Mouse (Mus musculus) thymus, adult 18-20 months (tissue): Measurements from ENCODE around the gene Hs6st3.

Source experiments
- DNase-seq, 2 experiments: peaks; one replicate each; pipeline ENCODE4 v3.0.0; 2022; ENCODE audit warnings: mixed read lengths in 2 of 2

The Hs6st3 gene

DNA sequence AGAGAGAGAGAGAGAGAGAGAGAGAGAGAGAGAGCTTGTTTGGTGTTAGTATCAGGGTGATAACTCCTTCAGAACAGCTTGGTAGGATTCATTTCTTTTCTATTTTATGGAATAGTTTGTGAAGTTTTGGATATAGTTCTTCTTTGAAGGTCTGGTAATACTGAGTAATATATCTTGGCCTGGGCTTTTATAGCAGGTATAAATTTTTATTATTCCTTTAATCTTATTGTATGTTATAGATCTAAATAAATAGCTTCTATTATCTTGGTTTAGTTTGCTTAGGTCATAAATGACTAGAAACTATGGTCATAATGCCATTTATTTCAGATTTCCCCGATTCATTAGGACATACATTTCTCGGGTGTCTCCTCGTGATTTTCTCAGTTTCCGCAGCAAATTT is 675.8 kb downstream of the Hs6st3 start:
- no peak for DNase-seq

DNA sequence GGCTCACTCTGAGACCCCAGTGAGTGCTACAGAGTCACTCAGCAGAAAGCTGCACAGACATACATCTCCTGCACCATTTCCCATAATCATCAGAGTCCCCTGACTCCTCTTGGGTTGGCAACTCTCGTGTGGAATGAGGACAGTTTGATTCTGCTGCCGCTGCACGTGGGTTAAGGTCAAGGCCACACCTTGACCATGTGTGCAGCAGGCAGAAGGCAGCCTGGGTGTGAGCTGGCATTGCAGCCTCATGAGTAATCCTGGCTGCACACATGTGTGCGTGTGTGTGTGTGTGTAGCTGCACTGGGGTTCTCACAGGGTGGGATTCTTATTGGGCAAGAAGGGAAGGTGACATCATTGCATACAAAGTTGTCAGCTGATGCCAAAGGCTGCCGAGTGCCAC is 677.5 kb downstream of the Hs6st3 start:
- no peak for DNase-seq

DNA sequence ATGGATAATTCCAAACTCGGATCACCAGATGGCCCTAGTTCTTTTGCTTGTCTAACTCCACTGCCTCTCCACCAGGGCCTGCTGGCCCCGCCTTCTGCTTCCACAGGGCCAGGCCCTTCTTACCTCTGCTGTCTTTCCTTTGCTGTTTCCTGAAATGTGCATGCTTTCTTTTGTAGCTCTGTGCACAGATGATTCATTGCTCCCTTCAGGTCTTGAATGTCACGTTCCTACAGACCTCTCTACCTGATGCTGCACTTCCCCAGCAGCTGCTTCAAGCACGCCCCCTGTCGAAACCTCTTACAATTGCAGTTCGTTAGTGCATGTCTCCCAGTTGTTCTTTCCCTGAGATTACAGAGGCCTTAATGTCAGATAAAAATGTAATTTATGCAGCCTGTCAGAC is 682.4 kb downstream of the Hs6st3 start:
- no peak for DNase-seq

DNA sequence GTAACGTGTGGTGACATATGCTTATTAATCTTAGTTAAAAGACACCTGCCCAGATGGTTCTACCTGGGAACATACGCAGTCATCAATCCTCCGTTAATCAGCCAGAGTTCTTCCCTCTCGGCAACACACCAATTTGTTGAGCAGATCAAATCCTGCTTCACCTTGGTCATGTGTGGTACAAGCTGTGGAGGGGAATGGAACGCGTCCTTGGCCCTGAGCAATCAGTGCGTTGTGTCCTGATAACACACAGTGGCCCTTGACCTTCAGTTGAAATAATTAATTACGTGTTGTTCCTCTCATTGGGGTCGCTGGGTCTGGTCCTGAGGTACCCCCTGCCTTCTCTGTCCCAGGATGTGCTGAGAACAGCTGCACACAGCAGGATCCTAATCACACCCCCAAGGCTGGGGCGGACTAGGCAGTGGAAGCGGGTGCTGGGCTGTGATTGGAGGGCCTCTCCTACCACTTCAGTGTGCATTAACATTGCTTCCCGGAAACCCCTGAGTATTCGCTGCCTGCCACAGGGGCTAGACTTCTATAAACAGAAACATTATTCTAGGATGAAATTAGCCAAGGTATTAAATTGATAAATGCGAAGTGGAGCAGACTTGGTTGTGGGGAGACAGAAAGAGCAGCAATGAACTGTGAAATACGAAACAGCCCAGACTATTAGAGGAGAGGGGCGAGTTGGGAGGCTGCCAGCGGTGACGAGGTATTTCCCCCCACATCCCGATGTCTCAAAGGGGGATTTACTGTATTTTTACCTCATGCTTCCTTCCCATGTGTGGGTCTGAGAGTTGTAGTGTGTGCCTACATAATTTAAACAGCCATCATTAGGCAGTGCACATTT is 693.2 kb downstream of the Hs6st3 start:
- DNase-seq, result no peak

DNA sequence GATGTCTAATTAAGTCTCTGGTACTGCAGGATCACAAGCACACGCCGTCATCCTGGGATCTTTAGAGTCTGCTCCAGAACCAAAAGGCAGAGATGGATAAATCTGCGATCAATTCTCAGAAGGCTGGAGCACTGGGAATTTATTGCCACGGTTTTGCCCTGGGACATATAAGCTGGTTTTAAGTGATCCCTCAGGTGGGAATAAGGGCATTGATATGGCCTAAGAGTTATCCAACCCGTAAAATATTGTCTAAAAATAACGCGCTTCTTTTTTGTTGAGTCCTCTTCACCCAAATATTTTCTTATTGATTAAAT is 693.8 kb downstream of the Hs6st3 start:
- no peak for DNase-seq

DNA sequence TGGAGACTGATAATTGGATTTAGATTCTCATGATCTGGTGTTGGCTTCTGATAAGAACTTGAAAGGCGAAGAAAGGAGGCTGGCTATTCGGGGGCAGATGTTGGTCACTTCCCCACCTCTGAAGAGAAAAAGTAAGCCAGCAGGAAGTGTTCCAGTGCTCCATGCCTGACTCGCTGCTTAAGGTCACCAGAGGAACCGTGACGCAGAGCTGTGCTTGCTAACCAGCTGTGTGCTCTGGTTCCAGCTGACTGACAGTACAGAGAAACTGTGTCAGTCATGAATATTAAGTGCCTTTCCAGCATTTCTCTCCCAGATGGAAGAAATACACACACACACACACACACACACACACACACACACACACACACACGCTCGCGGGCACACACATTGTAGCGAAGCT is 694.8 kb downstream of the Hs6st3 start:
- DNase-seq, result no peak

DNA sequence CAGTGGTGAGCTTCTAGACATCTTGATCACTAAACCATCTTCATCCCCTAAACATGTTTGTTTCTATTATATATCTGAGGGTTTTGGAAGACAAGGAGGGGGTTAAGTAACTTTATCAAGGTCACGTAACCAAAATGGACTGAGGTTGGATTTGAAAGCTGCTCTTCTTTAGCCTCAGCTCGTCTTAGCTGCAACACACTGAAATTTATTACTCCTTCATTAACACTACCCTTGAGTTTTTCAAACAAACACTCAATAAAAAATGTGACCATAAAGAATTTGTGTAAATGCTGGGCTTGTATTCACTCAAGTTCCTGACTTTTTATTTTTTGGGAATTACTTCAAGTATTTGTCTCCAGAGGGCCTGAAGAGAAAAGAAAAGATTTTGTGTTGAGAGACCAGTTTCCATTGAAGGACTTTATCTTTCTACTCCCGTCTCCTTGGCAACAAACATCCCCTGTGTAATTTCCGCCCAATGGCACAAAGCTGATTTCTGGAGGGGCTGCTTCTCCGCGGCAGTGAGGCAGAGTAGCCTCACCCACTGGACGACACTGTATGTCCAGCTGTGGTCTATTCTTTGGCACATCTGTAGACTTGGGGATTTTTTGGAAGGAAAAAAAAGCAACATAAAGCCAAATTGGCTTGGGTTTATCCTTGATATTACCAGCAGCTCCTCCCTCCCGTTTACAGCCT is 696.0 kb downstream of the Hs6st3 start:
- DNase-seq, result no peak

DNA sequence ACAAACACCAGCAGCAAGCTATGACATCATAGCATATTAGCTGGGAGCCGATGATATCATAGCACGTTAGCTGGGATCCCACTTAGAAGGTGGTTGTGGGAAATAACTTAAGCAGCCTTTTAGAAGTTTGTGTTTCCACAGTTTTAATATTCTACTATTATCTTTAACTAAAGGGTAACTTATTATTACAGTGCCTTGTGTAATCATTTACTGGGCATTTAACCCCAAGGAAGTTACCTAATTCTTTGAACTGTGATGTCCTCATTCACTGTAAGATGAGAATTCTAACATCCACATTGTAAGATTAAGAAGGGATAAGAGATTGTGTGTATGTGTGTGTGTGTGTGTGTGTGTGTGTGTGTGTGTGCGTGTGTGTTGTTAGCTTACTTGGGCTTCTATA is 697.9 kb downstream of the Hs6st3 start:
- DNase-seq, result no peak

DNA sequence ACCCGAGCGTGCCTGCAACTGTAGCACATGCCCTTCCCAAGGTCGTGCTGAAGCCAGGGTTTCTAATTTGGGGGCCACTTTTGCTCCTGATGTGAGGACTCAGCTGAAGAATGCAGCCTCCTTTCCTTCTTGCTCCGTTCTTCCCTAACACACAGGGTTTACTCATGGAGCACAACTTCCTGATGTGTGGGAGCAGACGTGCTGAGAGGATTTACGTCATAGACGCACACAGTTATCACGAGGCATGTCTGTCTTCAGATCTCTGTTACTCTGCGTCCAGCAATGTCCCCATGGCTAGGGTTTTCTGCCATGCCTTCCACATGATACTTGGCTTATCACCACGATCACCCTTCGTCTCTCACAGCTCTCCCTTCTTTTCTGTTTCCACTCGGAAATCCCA is 709.4 kb downstream of the Hs6st3 start:
- DNase-seq, result no peak

DNA sequence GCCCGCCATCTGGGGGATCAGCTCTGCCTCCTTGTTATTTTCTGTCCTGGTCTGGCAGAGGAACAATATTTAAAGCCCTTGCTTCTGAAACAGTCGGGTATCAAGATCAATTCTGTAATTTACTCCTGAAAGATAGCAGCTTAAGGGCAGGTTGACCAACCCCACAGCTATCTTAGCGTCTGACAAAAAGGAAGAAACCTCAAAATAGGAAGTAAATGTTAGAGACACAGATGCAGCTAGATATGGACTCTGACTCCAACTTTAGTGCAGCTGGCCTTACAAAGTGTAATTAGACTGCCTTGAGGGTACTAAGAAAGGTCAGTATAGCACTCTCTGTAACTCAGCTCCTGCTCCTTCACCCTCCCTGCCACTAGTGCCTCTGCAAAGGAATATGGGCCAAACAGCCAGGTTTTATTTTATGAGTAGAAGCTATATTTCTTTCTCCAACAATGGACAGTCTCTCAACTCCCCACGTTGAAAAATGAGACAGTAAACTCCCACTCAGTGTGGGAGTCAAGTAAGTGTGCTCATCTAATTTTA is 710.7 kb downstream of the Hs6st3 start:
- no peak for DNase-seq

DNA sequence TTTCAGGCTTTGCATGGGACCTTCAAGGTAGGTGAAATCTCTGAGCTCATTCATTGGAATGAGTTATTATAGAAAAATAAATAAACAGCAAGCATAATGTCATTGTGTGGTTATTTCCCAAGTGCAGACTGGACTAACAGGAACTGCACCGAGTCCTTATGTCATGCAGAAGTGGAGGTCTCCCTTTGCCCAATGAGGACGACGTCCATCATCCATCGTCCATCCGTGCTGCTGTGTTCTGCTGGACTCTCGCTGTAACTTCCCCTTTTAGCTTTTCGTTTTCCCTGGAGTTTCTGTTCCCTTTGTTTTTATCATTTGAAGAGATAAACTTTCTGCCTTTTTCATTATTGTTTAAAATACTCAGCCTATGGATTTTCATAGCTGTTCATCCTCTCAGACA is 711.2 kb downstream of the Hs6st3 start:
- DNase-seq, result no peak

DNA sequence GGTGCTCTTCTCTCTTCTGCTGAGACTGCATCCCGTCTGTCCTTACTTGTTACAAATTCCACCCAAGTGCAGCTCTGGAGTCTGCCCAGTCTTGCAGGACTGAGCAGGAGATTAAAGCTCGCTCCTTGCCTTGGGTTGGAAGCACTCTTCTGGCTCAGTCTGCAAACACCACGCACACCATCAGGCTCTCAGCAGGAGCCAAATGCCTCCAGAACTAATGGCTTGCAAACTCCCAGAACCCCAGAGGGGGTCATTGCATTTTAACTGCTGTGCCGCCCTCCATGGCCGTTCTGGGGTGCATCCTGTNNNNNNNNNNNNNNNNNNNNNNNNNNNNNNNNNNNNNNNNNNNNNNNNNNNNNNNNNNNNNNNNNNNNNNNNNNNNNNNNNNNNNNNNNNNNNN is 714.0 kb downstream of the Hs6st3 start:
- no peak for DNase-seq

DNA sequence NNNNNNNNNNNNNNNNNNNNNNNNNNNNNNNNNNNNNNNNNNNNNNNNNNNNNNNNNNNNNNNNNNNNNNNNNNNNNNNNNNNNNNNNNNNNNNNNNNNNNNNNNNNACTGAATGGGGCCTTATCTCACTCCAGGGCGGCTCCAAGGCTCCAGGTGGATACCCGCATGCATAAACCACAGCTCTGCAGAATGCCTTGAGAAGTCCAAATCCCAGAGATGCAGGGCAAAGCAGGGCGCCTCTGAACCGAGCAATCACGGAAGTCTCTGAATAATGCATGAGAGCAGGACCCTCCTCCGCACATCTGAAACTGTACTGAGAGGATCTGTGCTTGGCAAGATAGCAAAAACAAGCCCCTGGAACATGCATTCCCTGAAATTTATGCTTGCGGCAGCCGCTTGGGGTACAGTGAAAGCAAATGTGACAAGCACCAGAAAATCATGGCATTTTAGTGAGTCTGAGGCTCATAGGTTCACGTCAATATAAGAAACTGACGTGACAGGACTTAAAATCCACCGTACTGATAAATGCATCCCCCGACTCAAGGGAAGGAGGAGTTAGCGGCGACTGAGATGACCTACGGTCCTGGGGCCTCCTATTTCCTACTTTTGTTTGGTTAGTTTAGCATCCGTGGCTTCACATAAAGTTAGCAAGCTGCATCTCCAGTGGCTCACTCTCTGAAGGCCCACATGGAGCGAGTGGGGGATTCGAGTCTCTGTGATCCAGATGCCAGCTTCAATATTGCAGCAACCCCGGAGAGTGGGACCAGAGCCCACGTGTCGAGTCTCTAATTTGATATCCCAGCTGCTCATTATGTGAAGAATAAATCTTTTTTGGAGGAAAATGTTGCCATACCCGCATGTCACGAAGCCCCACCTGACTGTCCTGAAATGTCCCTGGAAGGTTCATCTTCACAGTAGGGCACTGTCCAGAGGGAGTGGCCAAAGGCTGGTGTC is 719.5 kb downstream of the Hs6st3 start:
- no peak for DNase-seq

DNA sequence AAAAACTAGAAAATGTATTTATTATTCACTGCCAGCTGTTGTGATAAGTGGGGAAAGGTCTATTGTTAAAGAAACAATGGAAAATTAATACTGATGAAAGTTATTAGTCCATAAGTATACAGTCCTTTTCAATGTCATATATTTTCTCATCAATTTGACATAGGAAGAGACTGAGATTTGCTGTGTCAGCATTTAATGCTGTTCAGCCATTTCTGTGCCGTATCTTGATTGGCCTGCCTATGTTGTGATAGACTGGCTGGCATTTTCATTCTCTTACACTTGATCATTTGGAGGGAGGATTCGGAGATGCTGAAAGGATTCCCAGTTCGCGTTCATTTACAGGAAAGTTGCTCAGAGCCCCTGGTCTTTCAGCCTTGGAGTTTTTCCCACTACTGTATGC is 735.5 kb downstream of the Hs6st3 start:
- no peak for DNase-seq

DNA sequence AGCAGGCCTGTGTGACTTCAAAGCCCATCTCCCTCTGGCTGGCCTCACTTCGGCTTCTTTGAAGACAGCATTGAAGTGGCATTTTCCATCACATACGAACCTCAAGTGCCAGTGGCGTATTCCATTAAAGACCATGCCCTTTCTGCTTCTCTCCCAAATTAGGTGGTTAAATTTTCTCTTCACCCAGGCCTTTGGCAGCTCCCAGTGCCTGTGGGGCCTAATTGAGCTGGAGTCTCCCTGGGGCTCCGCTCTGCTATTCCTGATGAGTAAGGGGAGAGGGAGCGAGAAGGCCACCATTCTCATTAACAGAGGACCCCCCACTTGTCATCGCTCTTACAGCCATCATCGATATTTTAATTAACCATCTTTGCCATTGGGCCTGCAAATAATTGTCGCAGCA is 754.8 kb downstream of the Hs6st3 start:
- DNase-seq, result no peak

DNA sequence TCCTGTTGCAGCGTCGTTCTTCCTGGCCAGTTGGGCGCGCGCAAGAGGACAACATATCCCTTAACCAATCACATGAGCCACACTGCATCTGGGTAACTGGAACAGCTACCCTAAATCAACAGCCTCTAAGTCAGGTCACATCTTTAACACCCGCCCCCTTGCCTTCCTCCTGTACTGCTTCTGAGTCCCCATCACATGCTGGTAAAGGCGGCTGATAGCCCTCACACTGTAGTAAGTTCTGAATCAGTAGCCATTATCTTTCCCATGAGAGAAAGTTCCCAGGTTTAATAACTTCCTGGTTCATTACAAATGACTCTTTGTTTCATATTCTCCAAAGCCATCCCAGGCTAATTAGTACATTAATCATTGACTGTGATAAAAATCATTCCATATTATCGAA is 757.0 kb downstream of the Hs6st3 start:
- no peak for DNase-seq

DNA sequence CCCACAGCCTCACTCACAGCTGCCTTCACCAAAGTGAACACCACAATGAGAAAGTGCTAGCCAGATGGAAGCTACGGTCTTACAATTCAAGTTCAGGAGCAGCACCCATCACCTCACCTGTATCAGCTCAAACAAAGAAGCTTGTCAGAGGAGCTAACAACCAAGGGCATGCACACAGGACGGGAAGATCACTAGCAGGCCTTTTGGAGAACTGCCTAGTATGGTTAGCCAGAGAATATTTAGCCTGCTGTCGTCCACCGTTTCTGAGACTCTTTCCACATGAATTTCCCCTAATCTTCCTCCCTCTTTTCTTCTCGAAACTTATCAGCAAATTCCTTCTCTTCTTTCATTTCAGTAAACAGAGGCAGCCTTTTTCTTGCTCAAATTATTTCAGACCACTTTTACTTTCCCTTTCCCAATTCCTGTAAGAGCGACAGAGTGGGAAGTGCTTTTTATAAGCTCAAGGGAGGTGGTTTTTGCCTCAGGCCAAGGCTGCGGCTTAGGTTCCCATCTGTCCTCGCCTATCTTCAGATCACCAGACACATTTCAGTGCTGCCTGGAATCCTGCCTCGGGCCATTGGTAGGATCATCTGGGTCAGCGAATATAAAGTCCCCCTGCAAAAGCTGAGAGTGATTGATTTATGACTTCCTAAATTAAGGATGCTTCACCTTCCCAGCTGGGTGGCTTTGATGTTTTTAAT is 757.8 kb downstream of the Hs6st3 start:
- DNase-seq, result no peak

DNA sequence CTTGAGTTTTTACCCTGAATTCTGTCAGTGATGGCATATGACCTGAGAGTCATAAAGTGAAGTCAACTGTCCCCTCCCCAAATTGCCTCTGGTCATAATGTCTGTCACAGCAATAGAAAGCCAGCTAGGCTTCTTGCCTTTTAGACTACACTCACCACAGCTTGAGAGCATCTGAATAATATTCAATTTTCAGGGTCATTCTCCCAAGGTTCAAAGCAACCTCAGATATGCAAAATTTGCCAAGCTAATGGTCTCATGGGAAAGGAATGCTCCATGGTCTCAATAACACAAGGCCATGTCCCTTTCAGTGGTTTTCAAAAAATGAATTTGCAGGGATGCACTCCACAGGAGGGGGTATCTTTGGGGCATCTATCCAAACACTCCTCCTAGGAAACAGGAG is 764.3 kb downstream of the Hs6st3 start:
- no peak for DNase-seq

DNA sequence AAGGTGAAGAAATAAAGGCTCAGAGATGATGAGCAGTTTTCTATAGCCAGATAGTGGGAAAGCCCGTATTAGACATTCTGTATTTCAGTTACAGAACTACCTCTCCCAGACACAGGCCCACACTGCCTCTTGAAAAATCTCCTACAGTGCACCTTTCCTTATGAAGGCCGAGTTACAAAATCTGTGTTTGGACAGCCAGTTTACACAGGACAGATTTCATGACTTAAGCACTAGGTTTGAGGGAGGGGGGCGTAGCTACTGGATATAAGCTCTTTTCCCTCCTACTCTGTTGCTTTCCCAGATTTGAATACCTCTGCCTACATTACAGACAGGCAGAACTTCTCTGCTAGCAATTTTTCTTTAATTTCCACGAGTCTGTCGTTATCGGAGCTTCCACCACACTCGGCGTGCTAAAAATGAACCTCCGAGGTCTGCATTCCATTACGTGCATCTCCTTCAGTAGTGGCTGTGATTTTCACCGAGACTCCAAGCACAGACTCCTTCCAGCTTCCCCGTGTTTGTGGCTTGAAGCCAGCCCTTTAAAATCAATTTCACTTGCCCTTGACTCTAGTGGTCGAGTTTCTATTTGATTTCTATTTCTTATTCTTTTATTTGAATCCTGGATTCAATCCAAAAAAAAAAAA is 770.0 kb downstream of the Hs6st3 start:
- no peak for DNase-seq

DNA sequence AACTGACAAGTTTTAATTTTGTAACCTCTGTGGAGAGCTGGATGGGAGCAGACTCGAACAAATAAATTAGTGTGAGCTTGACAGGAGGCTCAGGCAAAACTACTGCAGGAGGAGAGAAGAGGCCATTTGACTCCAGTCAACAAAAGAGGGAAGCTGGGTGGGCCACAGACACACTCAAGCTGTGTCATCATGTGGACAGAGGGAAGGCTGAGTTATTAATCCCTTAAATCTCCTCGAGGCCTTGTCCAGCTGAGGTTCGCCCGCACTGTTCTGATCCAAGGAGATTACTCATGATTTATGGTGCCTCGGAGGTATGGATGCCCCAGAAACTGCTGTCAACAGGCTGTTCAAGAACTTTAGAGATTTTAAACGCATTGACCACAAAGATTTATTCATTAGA is 776.4 kb downstream of the Hs6st3 start:
- no peak for DNase-seq

DNA sequence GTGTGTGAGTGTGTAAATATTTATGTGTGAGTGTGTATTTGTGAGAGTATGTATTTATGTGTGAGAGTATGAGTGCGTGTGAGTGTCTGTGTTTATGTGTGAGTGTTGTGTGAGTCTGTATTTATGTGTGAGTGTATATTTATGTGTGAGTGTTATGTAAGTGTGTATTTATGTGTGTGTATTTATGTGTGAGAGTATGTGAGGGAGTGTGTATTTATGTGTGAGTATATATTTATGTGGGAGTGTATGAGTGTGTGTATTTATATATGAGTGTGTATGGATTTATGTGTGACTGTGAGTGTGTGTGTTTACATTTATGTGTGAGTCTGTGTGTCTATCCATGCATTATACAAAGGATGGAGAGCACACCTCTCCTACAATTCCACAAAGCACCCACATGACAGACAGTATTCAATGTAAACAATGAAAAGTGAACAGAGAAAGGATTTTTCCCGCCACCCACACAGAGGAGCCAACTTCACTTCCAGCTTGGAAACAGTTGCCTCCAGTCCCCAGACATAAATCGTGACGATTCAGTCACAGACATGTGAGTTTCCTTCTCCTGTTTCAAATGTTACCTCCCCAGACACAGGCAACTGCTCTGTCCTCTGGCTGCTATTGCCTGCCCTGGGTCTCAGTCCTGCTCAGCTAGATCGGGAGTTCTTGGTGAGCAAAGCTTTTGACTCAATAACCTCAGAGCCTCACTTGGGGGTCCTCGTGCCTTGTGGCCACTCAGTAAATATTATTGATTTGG is 780.3 kb downstream of the Hs6st3 start:
- no peak for DNase-seq
